Mouse (Mus musculus) ES-CJ7 (cell line): ENCODE measurements around the gene Slc29a1.

Experiments used
- DNase-seq: peaks from one replicate; pipeline ENCODE4 v3.0.0; 2011; ENCODE audit warnings: low read depth, low spot score

Gene Slc29a1

GRCm38 (mm10) chr17:45612008-45612407, 12.6 kb upstream of the Slc29a1 start:
- no peak for DNase-seq

- peak; percentile 86 for DNase-seq
Observed at GRCm38 (mm10) chr17:45610144-45610866, 10.9 kb upstream of the Slc29a1 start.

- DNase-seq = no peak
Observed at GRCm38 (mm10) chr17:45608396-45608795, 9.0 kb upstream of the Slc29a1 start.

- peak; percentile 93 for DNase-seq
Observed at GRCm38 (mm10) chr17:45606992-45607879, 7.8 kb upstream of the Slc29a1 start.

DNA sequence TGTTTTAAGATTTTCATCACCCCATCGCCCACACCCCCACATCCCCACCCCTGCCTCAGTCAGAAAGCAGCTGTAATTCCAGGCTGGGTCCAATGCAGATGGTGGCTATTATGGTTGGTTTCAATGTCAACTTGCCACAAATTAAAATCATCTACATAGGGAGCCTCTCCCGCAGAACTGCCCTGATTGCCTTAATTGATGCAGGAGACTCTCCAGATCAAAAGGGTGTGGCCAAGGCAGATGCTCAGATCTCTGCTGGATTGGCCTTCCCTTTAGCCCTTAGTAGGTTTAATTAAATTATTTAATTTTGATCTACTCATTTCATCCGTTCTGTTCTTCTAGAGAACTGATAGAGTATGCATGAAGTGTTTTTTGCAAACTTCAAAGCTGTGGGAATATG, 3.6 kb upstream of the Slc29a1 start:
- DNase-seq = peak; percentile 53

GRCm38 (mm10) chr17:45601877-45602304, 2.5 kb upstream of the Slc29a1 start, which contains the start of gene Mymx:
Gene Mymx, minus strand, starts transcription at chr17:45602102.
- peak; percentile 100 for DNase-seq

- DNase-seq = no peak
Observed at GRCm38 (mm10) chr17:45601325-45601724, 1.9 kb upstream of the Slc29a1 start.

GRCm38 (mm10) chr17:45600267-45600666, 861 bp upstream of the Slc29a1 start:
- DNase-seq = no peak

DNA sequence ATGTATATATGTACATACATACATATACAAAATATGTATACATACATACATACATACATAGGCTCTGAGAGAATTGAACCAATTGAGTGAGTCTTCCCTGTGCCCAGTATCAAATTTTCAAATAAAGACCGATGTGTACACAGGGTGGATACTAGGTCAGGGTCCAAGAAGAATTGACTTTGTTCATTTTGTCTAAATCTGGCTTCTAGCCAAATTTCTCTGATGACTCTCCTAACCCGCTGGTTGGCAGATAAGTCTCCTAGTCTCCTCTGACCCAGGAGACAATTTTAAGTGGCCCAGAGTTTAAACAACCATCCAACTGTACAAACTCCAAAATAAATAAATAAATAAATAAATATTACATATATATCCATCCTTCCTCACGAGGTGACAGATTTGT, 515 bp downstream of the Slc29a1 start:
- DNase-seq = no peak

DNA sequence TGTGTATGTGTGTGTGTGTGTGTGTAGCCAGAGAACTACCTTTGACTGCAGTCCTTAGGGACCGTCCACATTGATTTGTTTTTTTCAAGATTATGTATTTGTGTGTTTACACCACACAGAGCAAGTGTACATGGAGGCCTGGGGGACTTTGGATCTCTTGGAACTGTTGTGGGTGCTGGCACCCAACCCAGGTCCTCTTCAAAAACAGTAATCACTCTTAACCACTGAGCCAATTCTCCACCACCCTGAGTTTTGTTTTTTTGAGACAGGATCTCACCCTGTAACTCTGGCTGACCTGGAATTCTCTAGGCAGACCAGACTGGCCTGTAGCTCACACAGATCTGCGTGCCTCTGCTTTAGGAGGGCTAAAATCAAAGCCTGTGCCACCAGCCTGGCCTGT, 1.0 kb downstream of the Slc29a1 start:
- DNase-seq = no peak

DNA sequence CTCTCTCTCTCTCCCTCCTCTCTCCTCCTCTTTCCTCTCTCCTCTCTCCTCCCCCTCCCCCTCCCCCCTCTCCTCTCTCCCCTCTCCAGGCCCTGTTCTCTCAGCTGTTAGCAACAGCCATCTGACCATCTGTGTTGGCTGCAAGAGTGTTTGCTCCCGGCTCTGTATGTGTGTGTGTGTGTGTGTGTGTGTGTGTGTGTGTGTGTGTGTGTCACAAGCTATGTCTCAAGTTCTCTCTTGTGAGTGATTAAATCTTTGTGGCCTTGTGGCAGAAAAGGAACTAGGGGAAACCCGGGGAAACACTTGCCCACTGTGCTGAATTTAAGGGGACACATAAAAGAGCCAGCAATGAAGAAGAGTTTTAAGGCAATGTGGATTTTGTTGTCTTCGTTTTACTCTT, 1.6 kb downstream of the Slc29a1 start:
- no peak for DNase-seq

GRCm38 (mm10) chr17:45596631-45597396, 2.6 kb downstream of the Slc29a1 start:
- DNase-seq = no peak

DNA sequence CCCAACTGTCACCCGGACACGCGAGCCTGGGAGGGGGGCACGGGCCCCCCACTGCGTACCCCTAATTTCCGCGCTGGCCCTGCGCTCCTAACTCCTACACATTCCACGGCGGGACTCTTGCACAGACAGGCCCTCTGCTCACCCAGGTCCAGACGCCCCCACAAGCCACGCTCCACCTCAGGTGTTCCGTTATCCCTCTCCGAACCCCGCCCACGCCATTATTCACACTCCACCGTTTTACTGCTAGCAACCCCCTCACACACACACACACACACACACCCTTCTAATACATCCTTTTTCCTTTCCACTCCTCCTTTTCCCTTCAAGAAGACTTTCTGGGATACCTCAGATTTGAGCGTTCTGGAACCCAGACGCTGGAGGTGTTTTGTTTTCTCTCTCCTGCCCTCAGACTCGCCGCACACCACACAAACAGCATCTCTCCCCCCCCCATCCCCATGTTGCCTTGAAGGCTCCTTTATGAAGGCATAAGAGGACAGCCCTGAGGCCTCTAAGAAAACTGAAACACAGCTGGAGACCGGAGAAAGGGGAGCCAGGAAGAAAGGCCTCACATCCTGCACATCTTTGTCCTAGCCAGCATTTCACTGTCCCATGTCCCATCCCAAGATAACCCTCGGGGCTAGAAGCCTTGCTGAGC, 3.5 kb downstream of the Slc29a1 start:
- DNase-seq = peak; percentile 63

DNA sequence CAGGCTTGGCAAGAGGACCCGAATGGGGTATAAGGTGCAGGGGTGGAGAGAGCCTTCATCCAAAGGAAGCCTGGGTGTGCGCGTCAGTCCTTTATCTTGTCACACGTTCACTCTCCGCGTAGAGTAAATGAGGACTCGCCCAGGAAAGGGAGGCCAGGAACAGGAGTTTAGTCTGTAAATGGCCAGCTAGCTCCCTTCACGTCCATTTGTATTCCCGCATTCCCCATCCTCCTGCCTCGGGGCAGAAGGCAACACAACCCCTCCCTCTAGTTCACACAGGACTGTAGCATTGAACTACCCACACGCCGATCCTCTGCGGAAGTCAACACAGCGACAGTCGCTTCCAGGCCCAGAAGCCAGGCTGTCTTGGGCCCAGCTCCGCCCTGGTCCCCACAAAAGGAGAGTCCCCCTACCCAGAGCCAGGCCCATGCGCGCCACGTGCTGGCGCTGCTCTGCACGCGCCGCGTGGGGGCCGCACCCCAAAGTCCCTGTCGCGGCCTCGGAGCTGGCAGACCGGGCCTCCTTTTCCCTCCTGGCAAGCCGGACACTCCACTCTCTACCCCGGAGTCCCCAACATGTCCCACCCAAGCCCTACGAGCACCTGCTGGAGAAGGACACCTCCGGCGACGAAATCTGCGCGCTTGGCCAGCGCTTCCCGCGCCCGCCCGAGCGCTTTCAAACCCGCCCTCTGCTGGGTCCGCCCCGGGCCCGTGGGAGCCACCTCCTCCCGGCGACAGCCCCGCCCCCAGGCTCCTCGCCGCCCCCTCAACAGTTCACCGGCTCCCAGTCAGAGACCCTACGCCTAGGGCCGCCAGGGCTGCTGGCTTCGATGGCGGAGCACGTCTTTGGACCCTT, 4.3 kb downstream of the Slc29a1 start:
- DNase-seq = peak; percentile 77

- DNase-seq = no peak
Observed at GRCm38 (mm10) chr17:45594195-45594594, 5.2 kb downstream of the Slc29a1 start.

GRCm38 (mm10) chr17:45593479-45593878, 5.9 kb downstream of the Slc29a1 start:
- no peak for DNase-seq

- DNase-seq = no peak
Observed at GRCm38 (mm10) chr17:45592606-45593431, 6.6 kb downstream of the Slc29a1 start.

DNA sequence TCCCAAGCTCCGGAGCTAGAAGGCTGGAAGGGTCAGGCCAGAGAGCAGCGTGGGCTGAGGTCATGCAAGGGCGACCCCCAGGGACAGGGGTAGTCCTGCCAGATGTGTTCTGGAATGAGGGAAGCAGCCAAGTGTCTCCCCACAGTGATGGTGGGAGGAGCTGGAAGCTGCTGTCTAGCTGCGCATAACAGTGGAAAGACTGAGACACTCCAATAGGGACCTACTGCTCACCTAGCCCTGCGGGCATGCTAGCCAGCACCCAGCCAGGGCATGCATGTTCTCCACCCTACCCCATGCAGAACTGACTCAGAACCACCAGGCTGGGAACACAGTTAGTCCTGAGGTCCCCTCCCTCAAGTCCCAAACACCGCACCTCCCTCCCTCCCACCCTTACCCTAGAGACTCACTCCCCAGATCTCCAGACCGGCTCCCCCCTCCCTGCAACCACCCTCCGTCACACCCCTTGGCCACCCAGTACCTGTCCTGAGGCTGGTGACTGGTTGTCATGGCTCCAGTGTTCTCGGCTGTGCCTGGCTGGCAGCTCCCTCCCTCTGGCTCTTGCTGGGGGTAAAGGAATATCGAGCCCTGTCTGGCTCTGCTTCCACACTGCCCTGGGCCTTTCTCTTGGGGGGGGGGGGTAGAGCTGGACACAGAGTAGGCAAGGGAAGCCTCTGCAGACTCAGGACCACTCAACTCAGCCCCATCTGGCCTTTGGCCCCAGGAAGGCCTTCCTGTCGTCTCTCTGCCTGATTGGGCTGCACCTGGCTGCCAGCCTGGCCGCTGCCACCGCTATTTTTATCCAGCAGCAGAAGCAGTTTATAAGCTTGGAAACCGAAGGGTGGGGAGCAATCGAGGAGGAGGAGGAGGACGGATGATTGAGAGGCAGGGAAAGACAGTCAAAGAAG, 7.5 kb downstream of the Slc29a1 start:
- DNase-seq = peak; percentile 72

- no peak for DNase-seq
Observed at GRCm38 (mm10) chr17:45590410-45590809, 9.0 kb downstream of the Slc29a1 start.
